In the genomic region with DNA sequence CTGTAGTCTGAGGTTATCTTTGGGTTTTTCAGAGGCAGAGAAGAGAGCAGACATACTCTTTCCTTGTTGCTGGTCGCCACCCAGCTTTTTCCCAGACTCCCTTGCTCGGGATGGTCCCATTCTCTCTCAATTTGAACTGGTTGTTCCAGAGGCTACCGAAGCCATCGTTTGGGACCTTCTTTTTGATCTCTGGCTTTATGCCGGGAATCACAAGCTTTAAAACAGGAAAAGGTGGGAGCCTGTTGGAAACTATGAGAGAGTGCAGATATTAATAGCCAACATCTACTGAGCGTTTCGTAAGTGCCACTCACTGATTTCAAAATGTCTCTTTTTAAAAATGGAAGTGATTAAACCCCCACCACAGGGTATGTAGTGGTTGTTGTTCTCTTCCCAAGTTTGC, we compare ENCODE assay signal across 29 mouse cellular contexts. TPM values are rescaled to one million over a fixed set of nuclear protein-coding genes. Genes with fewer than 3 reads are reported as not detected.
DNase-seq lines count a peak whose midpoint lies in the region; ATAC-seq and TF ChIP-seq lines count a peak whose summit lies in the region.
"Had no signal": no experiment of that assay in that cellular context is flagged by ENCODE, and none has a peak within 500 bp of the region (broad histone marks: within the 10 kb centered on the region; RNA-seq: fewer than 3 reads in every experiment).

No protein-coding gene starts in this region.

- H3K4me2 ChIP-seq in heart, embryonic 14.5 days (ENCODE audit: low read length) = peak overlapping the region; percentile 9; the same call in 1 of the 2 replicates
- H3K4me2 ChIP-seq in midbrain, embryonic 13.5 days (replicated peaks) = no peak overlapping the region
- H3K4me2 ChIP-seq in stomach, postnatal 0 days (replicated peaks; ENCODE audit: low read depth) = no peak overlapping the region
- H3K4me2 ChIP-seq: embryonic facial prominence, embryonic 13.5 days; lung, embryonic 15.5 days; midbrain, embryonic 12.5 days had no signal

- peaks cover 6% of the 10 kb centered on the region for H3K36me3 ChIP-seq in heart, adult 2 months (ENCODE audit: control insufficient read depth, insufficient read depth, low read length)
- H3K36me3 ChIP-seq in heart, embryonic 14.5 days (ENCODE audit: control insufficient read depth, insufficient read depth, low read length) = no peaks in the 10 kb centered on the region
- H3K36me3 ChIP-seq in midbrain, embryonic 13.5 days = no peaks in the 10 kb centered on the region
- no peaks in the 10 kb centered on the region for H3K36me3 ChIP-seq in stomach, postnatal 0 days (ENCODE audit: control insufficient read depth, insufficient read depth, low read length)
- H3K36me3 ChIP-seq: embryonic facial prominence, embryonic 13.5 days; G1E; hindbrain, embryonic 10.5 days; lung, embryonic 15.5 days; midbrain, embryonic 12.5 days had no signal

- TF ChIP-seq CTCF in heart, adult 2 months (IDR thresholded peaks at IDR 0.05) = no peak
- no peak for TF ChIP-seq CTCF in stomach, postnatal 0 days (IDR thresholded peaks at IDR 0.05; ENCODE audit: low read depth)

- no peaks in the 10 kb centered on the region for H3K27me3 ChIP-seq in heart, adult 2 months (ENCODE audit: control insufficient read depth, insufficient read depth, low read length)
- H3K27me3 ChIP-seq in heart, embryonic 14.5 days (ENCODE audit: control insufficient read depth, insufficient read depth, low read length) = no peaks in the 10 kb centered on the region
- H3K27me3 ChIP-seq in midbrain, embryonic 13.5 days = no peaks in the 10 kb centered on the region
- no peaks in the 10 kb centered on the region for H3K27me3 ChIP-seq in stomach, postnatal 0 days (ENCODE audit: control insufficient read depth, insufficient read depth, low read length)
- H3K27me3 ChIP-seq: CH12.LX; embryonic facial prominence, embryonic 13.5 days; lung, embryonic 15.5 days; midbrain, embryonic 12.5 days had no signal

- H3K4me3 ChIP-seq in heart, adult 2 months = no peak overlapping the region
- H3K4me3 ChIP-seq in heart, embryonic 14.5 days (ENCODE audit: control insufficient read depth in 1 of 2, insufficient read depth in 1 of 2, low read depth in 1 of 2, low read length in 2 of 2) = no peak overlapping the region
- H3K4me3 ChIP-seq in midbrain, embryonic 13.5 days (replicated peaks) = no peak overlapping the region
- no peak overlapping the region for H3K4me3 ChIP-seq in stomach, postnatal 0 days (ENCODE audit: low read depth, low read length)
- H3K4me3 ChIP-seq: embryonic facial prominence, embryonic 13.5 days; hindbrain, embryonic 10.5 days; left cerebral cortex, adult 2 months; lung, embryonic 15.5 days; midbrain, embryonic 12.5 days had no signal

- no peak for TF ChIP-seq EP300 in heart, adult 2 months (IDR thresholded peaks at IDR 0.05; ENCODE audit: insufficient read depth, low read depth, low read length)
- TF ChIP-seq EP300 in stomach, postnatal 0 days (optimal IDR thresholded peaks at IDR 0.05) = no peak

- no peaks in the 10 kb centered on the region; the same call in 1 of the 2 replicates for H3K79me2 ChIP-seq in heart, adult 2 months (replicated peaks; ENCODE audit: control insufficient read depth, insufficient read depth, low read length)

- H3K9me3 ChIP-seq in heart, embryonic 14.5 days (ENCODE audit: control insufficient read depth, low read length) = no peaks in the 10 kb centered on the region
- H3K9me3 ChIP-seq in midbrain, embryonic 13.5 days = no peaks in the 10 kb centered on the region
- H3K9me3 ChIP-seq in stomach, postnatal 0 days (ENCODE audit: control insufficient read depth, low read length) = no peaks in the 10 kb centered on the region
- H3K9me3 ChIP-seq: embryonic facial prominence, embryonic 13.5 days; hindbrain, embryonic 10.5 days; lung, embryonic 15.5 days had no signal

- intact Hi-C loops in heart, adult 2 months (cut with DNase I) = no loop called here
- intact Hi-C loops in heart, postnatal 25 days (cut with DNase I) = no loop called here

- peaks cover 6% of the 10 kb centered on the region for H3K4me1 ChIP-seq in heart, adult 2 months (ENCODE audit: control insufficient read depth, insufficient read depth, low read length)
- H3K4me1 ChIP-seq in heart, embryonic 14.5 days (ENCODE audit: control insufficient read depth in 2 of 2, insufficient read depth in 2 of 2, low read length in 2 of 2) = peaks cover 33 to 63% of the 10 kb centered on the region in 2 experiments
- peaks cover 13% of the 10 kb centered on the region for H3K4me1 ChIP-seq in midbrain, embryonic 13.5 days (replicated peaks)
- no peaks in the 10 kb centered on the region for H3K4me1 ChIP-seq in stomach, postnatal 0 days (replicated peaks; ENCODE audit: control insufficient read depth, insufficient read depth)

- WGBS in heart, adult 2 months = 18% methylated on average over 7 of the region's 7 CpGs
- WGBS in heart, embryonic 14.5 days = 38% methylated on average over 7 of the region's 7 CpGs
- 88% methylated on average over 7 of the region's 7 CpGs for WGBS in midbrain, embryonic 13.5 days
- 79% methylated on average over 7 of the region's 7 CpGs for WGBS in stomach, postnatal 0 days

- H3K27ac ChIP-seq in heart, adult 2 months = peak overlapping the region; percentile 87
- peak overlapping the region; percentile 57 to 79 for H3K27ac ChIP-seq in heart, embryonic 14.5 days (replicated peaks in 1 of 2; ENCODE audit: control insufficient read depth in 1 of 2, insufficient read depth in 1 of 2, low read depth in 2 of 2, low read length in 2 of 2)
- H3K27ac ChIP-seq in midbrain, embryonic 13.5 days = no peak overlapping the region
- no peak overlapping the region for H3K27ac ChIP-seq in stomach, postnatal 0 days (replicated peaks)
- H3K27ac ChIP-seq: embryonic facial prominence, embryonic 13.5 days; hindbrain, embryonic 10.5 days; hindbrain, postnatal 0 days; left cerebral cortex, adult 2 months; liver, embryonic 14.5 days; lung, embryonic 15.5 days; midbrain, embryonic 12.5 days had no signal

- H3K9ac ChIP-seq in heart, adult 2 months (ENCODE audit: low read depth, low read length) = no peak overlapping the region
- no peak overlapping the region for H3K9ac ChIP-seq in heart, embryonic 14.5 days (ENCODE audit: low read length)
- H3K9ac ChIP-seq in midbrain, embryonic 13.5 days (replicated peaks) = no peak overlapping the region
- no peak overlapping the region for H3K9ac ChIP-seq in stomach, postnatal 0 days (ENCODE audit: low read length)
- H3K9ac ChIP-seq: embryonic facial prominence, embryonic 13.5 days; liver, embryonic 14.5 days; lung, embryonic 15.5 days; midbrain, embryonic 12.5 days had no signal

- no peak for TF ChIP-seq POLR2A in heart, adult 2 months (IDR thresholded peaks at IDR 0.05; ENCODE audit: insufficient read depth, low read depth, low read length)

- ATAC-seq in heart, embryonic 14.5 days (ENCODE audit: insufficient number of reproducible peaks, insufficient read depth, low FRiP score, low read depth) = no peak
- no peak for ATAC-seq in erythroblast, adult 5-6 weeks (replicated peaks; ENCODE audit: low FRiP score, poor library complexity, severe bottlenecking)
- no peak for ATAC-seq in midbrain, embryonic 13.5 days
- no peak for ATAC-seq in stomach, postnatal 0 days (ENCODE audit: low FRiP score, low TSS enrichment)
- ATAC-seq: forebrain, embryonic 14.5 days; hindbrain, postnatal 0 days; Patski had no signal

- DNase-seq in heart, adult 2 months = peak in 1 of 2 experiments; percentile 38
- DNase-seq in heart, postnatal 25 days (ENCODE audit: low spot score) = no peak
- DNase-seq in brain, adult 2 months (ENCODE audit: low read depth, low spot score) = peak; percentile 30
- DNase-seq in heart, adult 8-10 months (ENCODE audit: low spot score) = peak; percentile 65
- DNase-seq in stomach, postnatal 0 days (ENCODE audit: low spot score) = no peak
- DNase-seq: adrenal gland, postnatal 36 days; B cell, adult 2 months; cerebellum, adult 11-12 months; cerebellum, postnatal 25 days; embryo, embryonic 11 days; gastrocnemius, postnatal 36 days; kidney, adult 18-20 months; kidney, postnatal 4 days; right cerebral cortex, postnatal 14 days; spleen, adult 18-20 months had no signal

RNA-seq across cellular contexts. Expression of a gene that starts 42.5 kb away (rescaled TPM):
- 10 to 100 TPM; 26.3 to 47.2 TPM for total RNA-seq in heart, adult 2 months (2021)
- 12.2 and 14.0 TPM in 2 replicates for polyA plus RNA-seq in heart, adult 2 months (2012; rRNA removed)
- total RNA-seq in heart, postnatal 25 days (2021) = 10 to 100 TPM; 29.9 to 42.3 TPM
- 10 to 100 TPM; 28.5 to 45.5 (median 37.8) TPM for total RNA-seq in heart, adult 8-10 months (2022)
- polyA plus RNA-seq in heart, embryonic 14.5 days (2014; fragmentation: Nextera tagmentation; extraction: Ambion mirVana) = 6.5 and 6.9 TPM in 2 replicates
- not detected in 2 replicates for total RNA-seq in erythroblast, adult 5-6 weeks (2015; ENCODE audit: low replicate concordance)
- total RNA-seq in erythroblast, adult 5-6 weeks (2017; ENCODE audit: low replicate concordance) = 0.56 TPM in 1 of 2 replicates, not detected in the other
- 2.8 and 3.0 TPM in 2 replicates for polyA plus RNA-seq in midbrain, embryonic 13.5 days (2015; fragmentation: Nextera tagmentation; extraction: Ambion mirVana)
- 0.32 and 0.52 TPM in 2 replicates for polyA plus RNA-seq in stomach, postnatal 0 days (2015; fragmentation: Nextera tagmentation; extraction: Ambion mirVana)
- polyA plus RNA-seq: G1E had no signal

Comparison
In these comparisons a context has a peak if more than half of its experiments do, and no peak if none do; other contexts are left out.
1. DNase-seq: peak in brain, adult 2 months (single experiment) and heart, adult 8-10 months (single experiment); none in heart, postnatal 25 days (single experiment) and stomach, postnatal 0 days (single experiment).
2. H3K27ac ChIP-seq: peak in heart, adult 2 months (single experiment) and heart, embryonic 14.5 days (2 of 2); none in midbrain, embryonic 13.5 days (single experiment) and stomach, postnatal 0 days (single experiment).
3. RNA of a gene that starts 42.5 kb away (total RNA-seq): 26.3 to 47.2 TPM in heart, adult 2 months, 29.9 to 42.3 TPM in heart, postnatal 25 days and 28.5 to 45.5 TPM in heart, adult 8-10 months; 0.56 TPM in erythroblast, adult 5-6 weeks; every median in the first group is over 10 times any median in the second.